Mouse (Mus musculus): ENCODE results near the gene Myo18b. TPM values are rescaled to one million over a fixed set of nuclear protein-coding genes. Genes with fewer than 3 reads are reported as not detected.
A peak's percentile ranks its signal among the peaks of the same experiment; 100 is the strongest.

The Myo18b gene
- total RNA-seq, 4 experiments from 2014 or later: 0.10 to 0.22 (median 0.11) TPM; not detected in 1

DNA sequence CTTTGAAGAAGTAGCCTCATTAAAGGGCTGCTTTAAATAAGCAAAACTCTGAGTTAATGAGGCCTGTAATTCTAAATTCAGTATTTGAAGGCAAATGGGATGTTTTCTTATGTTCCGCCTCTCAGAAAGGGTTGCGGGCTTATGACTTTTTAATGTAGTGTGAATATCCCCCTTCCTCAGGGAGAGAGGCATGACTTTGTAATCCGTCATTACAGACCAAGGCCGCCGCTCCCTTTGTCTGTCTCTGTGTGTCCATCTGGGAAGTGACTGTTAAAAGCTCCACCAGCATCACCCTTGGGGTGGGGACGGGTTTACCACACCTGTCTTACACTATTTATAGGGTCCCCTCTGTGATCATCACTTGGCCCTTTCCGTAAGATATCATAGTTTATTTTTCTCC is 100.1 kb downstream of the Myo18b start:
- no peak for DNase-seq

- no peak for DNase-seq
Measured at GRCm38 (mm10) chr5:112791792-112792780, 104.1 kb downstream of the Myo18b start.

GRCm38 (mm10) chr5:112790376-112791111 is 105.6 kb downstream of the Myo18b start:
- DNase-seq: no peak

DNA sequence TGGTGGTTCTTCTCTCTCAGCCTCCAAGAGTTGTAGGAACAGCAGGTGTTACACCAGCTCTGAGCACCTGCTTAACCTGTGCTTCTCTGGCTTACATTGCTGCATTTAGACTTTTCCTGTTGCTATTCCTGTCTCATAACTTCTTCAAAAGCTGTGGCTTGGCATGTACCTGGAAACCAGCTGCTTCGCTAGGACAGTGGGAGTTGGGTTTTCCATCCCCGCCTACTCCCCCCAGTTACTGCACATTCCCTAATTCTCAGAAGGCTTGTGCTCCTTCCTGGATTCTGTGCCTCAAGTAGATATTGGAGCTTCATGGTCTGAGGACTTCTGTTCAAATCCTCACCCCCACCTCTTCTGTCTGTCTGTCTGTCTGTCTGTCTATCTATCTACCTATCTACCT is 107.7 kb downstream of the Myo18b start:
- DNase-seq: no peak

DNA sequence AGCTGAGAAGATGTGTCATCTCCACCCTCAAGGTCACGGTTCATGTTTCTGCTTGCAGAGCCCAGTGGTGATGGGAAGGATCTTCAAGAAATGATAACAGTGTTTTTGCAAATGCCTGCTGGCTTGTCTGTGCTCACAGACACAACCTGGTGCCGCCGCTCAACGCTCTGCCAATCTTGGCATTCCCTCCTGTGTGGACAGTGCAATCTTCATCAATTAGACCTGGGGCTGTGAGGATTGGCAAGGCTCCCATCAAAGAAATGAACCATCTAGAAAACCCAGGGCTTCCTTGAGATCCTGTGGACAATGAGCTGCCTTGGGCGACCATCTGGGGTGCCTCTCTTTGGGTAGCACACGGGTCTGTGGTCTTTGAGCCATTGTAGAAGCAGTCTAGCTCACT is 109.4 kb downstream of the Myo18b start:
- no peak for DNase-seq

GRCm38 (mm10) chr5:112786031-112786430 is 110.1 kb downstream of the Myo18b start:
- no peak for DNase-seq

GRCm38 (mm10) chr5:112781719-112782118 is 114.4 kb downstream of the Myo18b start:
- DNase-seq: no peak

- DNase-seq: no peak
Measured at GRCm38 (mm10) chr5:112781231-112781630, 114.9 kb downstream of the Myo18b start.

GRCm38 (mm10) chr5:112780383-112780782 is 115.8 kb downstream of the Myo18b start:
- peak; percentile 73 for DNase-seq

DNA sequence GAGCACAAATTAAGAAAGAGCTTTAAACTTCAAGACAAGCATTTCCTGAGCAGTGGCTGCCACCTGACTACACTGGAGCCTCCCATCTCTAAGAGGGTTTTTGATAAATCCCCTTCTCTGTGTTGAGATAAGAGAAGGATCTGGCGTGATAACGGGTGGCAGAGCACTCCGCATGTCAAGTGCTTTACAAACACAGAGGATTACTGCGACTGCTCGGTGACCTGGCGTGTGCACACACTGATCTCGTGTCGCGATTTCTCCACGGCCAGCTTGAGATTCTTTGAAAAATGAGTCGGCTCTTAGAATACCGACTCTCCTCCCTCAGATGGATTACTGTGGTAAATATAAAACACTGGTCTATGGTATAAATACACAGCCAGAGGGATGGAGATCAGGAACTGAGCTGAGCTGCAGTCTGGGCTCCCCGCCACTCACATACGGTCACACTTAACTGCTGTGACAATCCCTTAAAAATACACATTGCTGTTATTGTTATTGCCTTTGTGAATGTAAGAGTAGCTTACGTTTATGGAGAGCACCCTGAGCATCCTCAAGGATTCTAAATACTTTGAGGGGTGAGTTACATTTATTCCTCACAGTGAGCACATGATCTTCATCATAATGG is 119.3 kb downstream of the Myo18b start:
- DNase-seq: no peak

DNA sequence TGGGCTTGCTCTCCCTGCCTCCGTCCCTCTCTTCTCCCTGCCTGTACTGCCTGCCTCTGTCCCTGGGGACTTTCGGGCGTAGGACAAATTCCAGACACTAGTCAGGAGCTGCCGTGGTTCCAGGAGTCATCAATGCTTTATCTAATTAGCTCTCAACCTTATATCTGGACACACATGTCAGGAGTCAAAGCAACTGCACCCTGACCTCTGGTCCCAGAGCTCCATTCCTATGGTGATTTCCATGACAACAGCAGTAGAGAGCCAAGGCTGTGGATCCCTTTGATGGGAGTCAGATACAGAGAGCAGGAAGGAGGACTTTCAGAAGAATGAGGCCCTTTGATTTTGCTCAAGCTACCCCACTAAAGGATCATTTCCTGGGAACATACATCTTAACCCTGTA is 122.7 kb downstream of the Myo18b start:
- DNase-seq: no peak

- DNase-seq: peak; percentile 38
Measured at GRCm38 (mm10) chr5:112771376-112771901, 124.7 kb downstream of the Myo18b start.

- no peak for DNase-seq
Measured at GRCm38 (mm10) chr5:112769721-112770119, 126.4 kb downstream of the Myo18b start.

DNA sequence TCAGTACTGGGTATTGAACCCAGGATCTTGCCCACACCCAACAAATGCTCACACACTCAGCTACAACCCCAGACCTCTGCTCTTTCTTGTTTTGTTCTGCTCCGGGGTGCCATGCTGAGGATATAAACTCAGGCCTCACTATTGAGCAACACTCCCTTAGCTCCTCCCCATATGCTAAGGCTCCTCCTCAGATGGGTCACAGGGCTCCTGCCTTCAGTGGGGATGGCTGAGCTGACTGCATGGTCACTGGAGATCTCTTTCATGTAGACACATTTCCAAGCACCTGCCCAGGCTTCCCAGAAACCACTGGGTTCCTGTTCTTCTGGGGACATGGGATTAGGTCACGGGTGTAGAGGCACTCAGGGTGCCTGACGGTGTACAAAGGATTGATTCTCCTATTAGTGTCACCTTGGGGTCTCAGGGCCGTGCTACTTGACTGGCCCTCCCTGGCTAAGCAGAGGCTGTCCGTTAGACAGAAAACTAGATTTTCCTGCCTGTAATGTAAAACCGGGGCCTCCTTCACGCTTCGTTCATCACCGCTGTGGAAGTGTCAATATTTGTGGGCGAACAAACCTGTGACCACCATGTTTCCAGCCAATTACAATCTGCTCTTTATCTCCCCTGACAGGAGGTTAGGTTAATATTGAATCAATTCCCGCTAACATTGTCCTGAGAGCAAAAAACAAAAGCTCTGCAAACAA is 127.0 kb downstream of the Myo18b start:
- no peak for DNase-seq

DNA sequence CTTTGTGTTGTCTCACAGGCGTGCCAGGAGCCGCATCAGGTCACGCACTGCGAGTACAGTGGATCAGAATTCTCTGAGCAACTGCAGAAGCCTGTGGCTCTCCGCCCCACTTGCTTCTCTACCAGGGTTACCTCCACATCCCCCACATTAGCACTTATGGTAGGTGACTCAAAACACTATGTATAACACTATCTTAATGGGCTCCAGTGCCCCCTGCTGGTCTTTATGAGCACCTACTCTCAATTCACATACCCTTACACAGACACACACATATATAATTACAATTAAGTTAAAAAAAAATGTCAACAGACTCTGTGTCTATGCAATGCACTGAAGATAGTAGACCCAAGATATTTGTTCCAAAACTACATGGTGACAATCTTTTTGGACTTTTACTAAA is 127.6 kb downstream of the Myo18b start:
- DNase-seq: no peak

DNA sequence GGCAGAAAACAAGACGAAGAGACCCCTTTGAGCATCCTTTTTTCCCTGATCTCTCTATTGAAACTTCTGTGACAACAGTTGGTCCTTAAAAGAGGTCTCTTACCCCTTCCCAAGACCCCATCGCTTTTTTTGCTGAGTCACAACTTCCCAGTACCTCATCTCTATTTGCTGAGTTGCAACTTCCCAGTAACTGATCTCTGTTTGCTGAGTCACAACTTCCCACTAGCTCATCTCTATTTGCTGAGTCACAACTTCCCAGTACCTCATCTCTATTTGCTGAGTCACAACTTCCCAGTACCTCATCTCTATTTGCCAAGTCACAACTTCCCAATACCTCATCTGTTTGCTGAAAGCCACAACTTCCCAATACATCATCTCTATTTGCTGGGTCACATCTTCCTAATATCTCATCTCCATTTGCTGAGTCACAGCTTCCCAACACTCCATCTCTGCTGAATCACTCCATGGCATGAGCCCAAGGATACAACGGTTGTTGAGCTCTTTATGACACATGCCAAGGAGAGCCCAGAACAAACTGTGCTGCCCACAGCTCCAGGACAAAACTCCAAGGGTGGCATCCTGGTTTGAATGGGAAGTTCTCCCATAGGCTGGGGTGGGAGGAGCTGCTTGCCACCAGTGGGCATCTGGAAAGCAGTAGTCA is 134.6 kb downstream of the Myo18b start:
- DNase-seq: peak; percentile 61

DNA sequence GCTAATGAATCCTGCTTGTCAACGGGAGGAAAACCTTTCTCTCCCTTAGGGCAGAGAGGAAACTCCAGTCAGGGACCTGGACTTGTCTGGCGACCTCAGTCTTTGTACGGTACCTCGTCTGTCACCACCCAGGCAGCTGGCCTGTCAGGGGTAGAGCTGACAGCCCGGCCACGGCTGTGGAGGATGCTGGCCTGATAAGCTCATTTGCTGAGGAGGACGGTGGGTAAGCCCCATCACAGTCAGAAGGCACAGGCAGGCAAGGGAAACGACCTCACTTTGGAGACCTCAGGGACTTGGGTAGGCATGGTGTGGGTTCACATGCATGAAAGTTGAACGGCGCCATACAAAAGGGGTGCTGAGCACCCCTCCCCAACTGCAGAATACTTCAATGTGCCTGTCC is 140.6 kb downstream of the Myo18b start:
- no peak for DNase-seq

GRCm38 (mm10) chr5:112749634-112750033 is 146.5 kb downstream of the Myo18b start:
- DNase-seq: no peak

GRCm38 (mm10) chr5:112748001-112748719 is 148.0 kb downstream of the Myo18b start:
- DNase-seq: no peak

GRCm38 (mm10) chr5:112747306-112747930 is 148.7 kb downstream of the Myo18b start:
- no peak for DNase-seq

Measured in adrenal gland, adult 8-10 months (tissue).